Mouse (Mus musculus): ENCODE measurements around the gene Lzic. TPM values are rescaled to one million over a fixed set of nuclear protein-coding genes. Genes with fewer than 3 reads are reported as not detected.
A peak's percentile ranks its signal among the peaks of the same experiment; 100 is the strongest.
"Not testable (repeated sequence)": the region's sequence is repeated elsewhere in the genome, so short reads cannot be mapped to it uniquely, and the experiment has no call there.

Lzic gene
- total and polyA plus RNA-seq, 2 experiments from 2014 or later, result 39.3 to 44.3 TPM

DNA sequence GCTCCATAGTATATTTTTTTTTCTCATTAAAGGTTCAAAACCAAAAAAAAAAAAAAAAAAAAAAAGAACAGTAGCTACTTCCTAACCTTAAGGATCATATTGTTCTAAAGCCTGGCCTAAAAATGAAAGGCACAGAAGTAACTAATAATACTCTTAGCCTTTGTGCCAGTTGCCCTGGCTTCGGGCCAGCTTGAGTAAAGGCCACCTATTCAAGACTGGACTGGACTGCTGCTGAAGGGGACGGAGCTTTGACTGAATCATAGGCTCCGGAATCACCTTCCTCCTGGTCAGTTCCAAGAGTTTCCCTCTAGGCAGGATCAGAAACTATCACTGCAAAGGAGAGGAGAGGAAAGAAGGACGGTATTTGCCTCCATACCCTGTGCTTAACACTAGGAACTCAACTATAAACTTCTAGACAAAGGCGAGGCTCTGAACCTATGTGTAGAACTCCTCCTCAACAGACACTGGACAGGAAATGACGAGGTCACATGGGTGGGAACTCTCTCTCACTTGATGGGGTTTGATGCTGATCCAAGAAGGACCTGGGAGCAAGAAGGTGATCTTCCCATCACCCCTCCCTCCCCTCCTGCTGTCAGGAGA lies 27.1 kb upstream of the Lzic start:
- 70% methylated on average over 6 of the region's 6 CpGs for WGBS
- DNase-seq (ENCODE audit: low spot score), result no peak
- no peak for TF ChIP-seq CTCF (IDR thresholded peaks at IDR 0.05)
- Histone ChIP-seq H3K9ac (replicated peaks; ENCODE audit: low read length, poor library complexity, severe bottlenecking) (no peak overlapping the region), H3K9me3 (ENCODE audit: low read length) (no peaks in the 10 kb centered on the region), H3K4me1 (ENCODE audit: insufficient read depth, low read length) (no peaks in the 10 kb centered on the region), H3K4me2 (ENCODE audit: low read depth, low read length, poor library complexity, severe bottlenecking) (no peak overlapping the region), H3K4me3 (ENCODE audit: low read depth, low read length) (no peak overlapping the region), H3K36me3 (ENCODE audit: insufficient read depth, low read length) (no peaks in the 10 kb centered on the region), H3K27ac (ENCODE audit: low read depth, low read length) (no peak overlapping the region), H3K27me3 (ENCODE audit: insufficient read depth, low read length) (no peaks in the 10 kb centered on the region)
- no peak for ATAC-seq (ENCODE audit: low FRiP score)

GRCm38 (mm10) chr4:149458526-149458925 lies 26.5 kb upstream of the Lzic start:
- Histone ChIP-seq H3K27ac (ENCODE audit: low read depth, low read length) (no peak overlapping the region), H3K4me1 (ENCODE audit: insufficient read depth, low read length) (no peaks in the 10 kb centered on the region), H3K4me3 (ENCODE audit: low read depth, low read length) (no peak overlapping the region), H3K4me2 (ENCODE audit: low read depth, low read length, poor library complexity, severe bottlenecking) (no peak overlapping the region), H3K27me3 (ENCODE audit: insufficient read depth, low read length) (no peaks in the 10 kb centered on the region), H3K9ac (replicated peaks; ENCODE audit: low read length, poor library complexity, severe bottlenecking) (no peak overlapping the region), H3K36me3 (ENCODE audit: insufficient read depth, low read length) (no peaks in the 10 kb centered on the region), H3K9me3 (ENCODE audit: low read length) (no peaks in the 10 kb centered on the region)
- no peak for ATAC-seq (ENCODE audit: low FRiP score)
- DNase-seq (ENCODE audit: low spot score), result no peak
- 70% methylated on average over 5 of the region's 5 CpGs for WGBS
- TF ChIP-seq CTCF (IDR thresholded peaks at IDR 0.05), result no peak

DNA sequence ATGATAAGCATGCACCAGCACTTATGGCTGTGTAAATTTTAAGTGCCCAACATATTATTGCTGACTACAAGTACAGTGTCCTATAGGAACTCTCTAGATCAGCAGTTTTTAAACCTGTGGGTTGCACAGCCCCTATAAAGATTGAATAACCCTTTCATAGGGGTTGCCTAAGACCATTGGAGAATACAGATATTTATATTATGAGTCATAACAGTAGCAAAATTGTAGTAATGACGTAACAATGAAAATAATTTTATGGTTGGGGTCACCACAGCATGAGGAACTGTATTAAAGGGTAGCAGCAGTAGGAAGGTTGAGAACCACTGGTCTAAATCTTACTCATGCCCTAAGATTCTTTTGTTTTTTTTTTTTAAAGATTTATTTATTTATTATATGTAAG lies 25.6 kb upstream of the Lzic start:
- Histone ChIP-seq H3K4me2 (ENCODE audit: low read depth, low read length, poor library complexity, severe bottlenecking) (no peak overlapping the region), H3K36me3 (ENCODE audit: insufficient read depth, low read length) (no peaks in the 10 kb centered on the region), H3K4me1 (ENCODE audit: insufficient read depth, low read length) (no peaks in the 10 kb centered on the region), H3K27ac (ENCODE audit: low read depth, low read length) (no peak overlapping the region), H3K4me3 (ENCODE audit: low read depth, low read length) (no peak overlapping the region), H3K27me3 (ENCODE audit: insufficient read depth, low read length) (no peaks in the 10 kb centered on the region), H3K9ac (replicated peaks; ENCODE audit: low read length, poor library complexity, severe bottlenecking) (no peak overlapping the region), H3K9me3 (ENCODE audit: low read length) (no peaks in the 10 kb centered on the region)
- TF ChIP-seq CTCF (IDR thresholded peaks at IDR 0.05), result no peak
- WGBS, result 82% methylated on average over 1 of the region's 1 CpGs
- ATAC-seq (ENCODE audit: low FRiP score) (no peak), DNase-seq (ENCODE audit: low spot score) (no peak)

DNA sequence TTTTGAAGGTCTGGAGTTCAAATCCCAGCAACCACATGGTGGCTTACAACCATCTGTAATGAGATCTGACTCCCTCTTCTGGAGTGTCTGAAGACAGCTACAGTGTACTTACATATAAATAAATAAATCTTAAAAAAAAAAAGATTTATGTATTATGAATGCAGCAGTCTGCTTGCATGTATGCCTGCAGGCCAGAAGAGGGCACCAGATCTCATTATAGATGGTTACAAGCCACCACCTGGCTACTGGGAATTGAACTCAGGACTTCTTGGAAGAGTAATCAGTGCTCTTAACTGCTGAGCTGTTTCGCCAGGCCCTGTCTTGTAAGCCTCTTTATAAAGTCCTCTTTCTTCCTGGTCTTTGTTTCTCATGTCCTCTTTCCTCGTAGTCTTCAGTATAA lies 24.6 kb upstream of the Lzic start:
- WGBS, result 84% methylated on average over 2 of the region's 2 CpGs
- not testable (repeated sequence) for DNase-seq (ENCODE audit: low spot score); H3K27ac ChIP-seq (ENCODE audit: low read depth, low read length); ATAC-seq (ENCODE audit: low FRiP score); H3K27me3 ChIP-seq (ENCODE audit: insufficient read depth, low read length); H3K4me1 ChIP-seq (ENCODE audit: insufficient read depth, low read length); H3K4me2 ChIP-seq (ENCODE audit: low read depth, low read length, poor library complexity, severe bottlenecking); H3K9ac ChIP-seq (replicated peaks; ENCODE audit: low read length, poor library complexity, severe bottlenecking); H3K4me3 ChIP-seq (ENCODE audit: low read depth, low read length); H3K9me3 ChIP-seq (ENCODE audit: low read length); H3K36me3 ChIP-seq (ENCODE audit: insufficient read depth, low read length)
- TF ChIP-seq CTCF (IDR thresholded peaks at IDR 0.05), result peak; percentile 39

DNA sequence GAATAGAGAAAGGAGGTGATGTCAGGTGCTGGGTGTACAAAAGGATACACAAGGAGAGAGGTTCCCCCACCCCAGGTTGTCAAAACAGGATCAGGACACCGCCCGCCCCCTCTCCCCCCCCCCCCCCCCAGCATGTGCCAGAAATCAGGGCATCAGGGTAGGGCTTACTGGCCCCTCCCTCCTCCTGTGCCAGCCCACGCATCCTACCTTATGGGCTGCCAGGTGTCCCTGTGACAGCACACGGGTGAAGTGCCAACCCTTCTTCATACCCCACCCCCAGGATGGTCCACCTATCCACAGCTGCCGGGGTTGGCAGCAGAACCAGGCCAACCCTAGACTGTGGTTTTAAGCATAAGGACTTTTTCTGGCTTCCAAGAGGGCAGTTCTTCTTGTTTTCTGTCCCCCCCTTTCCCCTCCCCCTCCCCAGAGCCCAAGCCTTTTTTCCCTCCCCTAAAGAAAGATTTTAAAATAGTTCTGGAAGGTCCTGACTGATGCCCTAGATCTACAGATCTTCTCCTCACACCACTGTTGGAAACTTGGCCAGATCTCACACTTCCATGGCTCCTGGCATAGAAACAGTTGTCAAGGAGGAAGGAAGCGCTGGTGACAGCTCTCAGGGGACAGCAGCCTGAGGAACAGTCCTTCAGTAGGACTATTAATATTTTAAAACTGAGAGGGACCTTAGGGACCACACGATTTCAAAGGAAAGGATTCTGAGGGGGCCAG lies 23.3 kb upstream of the Lzic start:
- no peak for DNase-seq (ENCODE audit: low spot score)
- no peak overlapping the region for H3K4me3 ChIP-seq (ENCODE audit: low read depth, low read length)
- H3K36me3 ChIP-seq (ENCODE audit: insufficient read depth, low read length), result no peaks in the 10 kb centered on the region
- no peak for ATAC-seq (ENCODE audit: low FRiP score)
- TF ChIP-seq CTCF (IDR thresholded peaks at IDR 0.05), result no peak
- H3K9me3 ChIP-seq (ENCODE audit: low read length), result no peaks in the 10 kb centered on the region
- no peaks in the 10 kb centered on the region for H3K4me1 ChIP-seq (ENCODE audit: insufficient read depth, low read length)
- no peak overlapping the region for H3K4me2 ChIP-seq (ENCODE audit: low read depth, low read length, poor library complexity, severe bottlenecking)
- no peak overlapping the region for H3K9ac ChIP-seq (replicated peaks; ENCODE audit: low read length, poor library complexity, severe bottlenecking)
- 66% methylated on average over 7 of the region's 7 CpGs for WGBS
- H3K27me3 ChIP-seq (ENCODE audit: insufficient read depth, low read length), result no peaks in the 10 kb centered on the region
- no peak overlapping the region for H3K27ac ChIP-seq (ENCODE audit: low read depth, low read length)

DNA sequence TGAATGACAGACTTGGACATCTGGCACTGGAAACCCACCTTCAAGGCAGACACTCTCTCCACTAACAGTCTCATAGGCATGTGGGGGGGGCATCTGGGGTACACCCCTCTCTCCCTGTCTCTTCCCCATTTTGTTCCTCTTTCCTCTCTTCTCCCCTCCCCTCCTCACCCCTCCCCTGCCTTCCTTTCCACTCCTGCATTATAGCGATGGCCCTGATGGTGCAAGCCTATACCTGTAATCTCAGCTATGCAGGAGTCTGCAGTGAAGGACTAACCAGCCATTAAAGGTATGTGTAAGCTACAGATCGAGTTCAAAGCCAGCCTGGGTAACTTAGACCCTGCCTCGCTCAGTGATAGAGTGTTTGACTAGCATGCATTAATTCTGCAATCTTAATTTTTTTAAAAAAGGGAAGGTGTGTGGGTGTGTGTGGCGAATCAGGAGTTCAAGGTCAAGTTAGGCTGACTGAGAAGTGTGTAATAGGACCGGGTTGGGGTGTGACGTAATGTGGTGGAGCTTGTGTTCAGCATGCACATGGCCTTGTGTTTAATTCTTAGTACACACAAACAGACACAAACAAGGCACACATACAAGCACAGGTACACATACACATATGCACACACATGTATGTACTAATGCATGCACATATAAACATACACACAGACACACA lies 22.6 kb upstream of the Lzic start:
- no peak overlapping the region for H3K4me2 ChIP-seq (ENCODE audit: low read depth, low read length, poor library complexity, severe bottlenecking)
- no peak for ATAC-seq (ENCODE audit: low FRiP score)
- no peaks in the 10 kb centered on the region for H3K4me1 ChIP-seq (ENCODE audit: insufficient read depth, low read length)
- TF ChIP-seq CTCF (IDR thresholded peaks at IDR 0.05), result no peak
- H3K9ac ChIP-seq (replicated peaks; ENCODE audit: low read length, poor library complexity, severe bottlenecking), result no peak overlapping the region
- H3K4me3 ChIP-seq (ENCODE audit: low read depth, low read length), result no peak overlapping the region
- no peaks in the 10 kb centered on the region for H3K36me3 ChIP-seq (ENCODE audit: insufficient read depth, low read length)
- DNase-seq (ENCODE audit: low spot score), result no peak
- 83% methylated on average over 6 of the region's 6 CpGs for WGBS
- H3K27me3 ChIP-seq (ENCODE audit: insufficient read depth, low read length), result no peaks in the 10 kb centered on the region
- no peak overlapping the region for H3K27ac ChIP-seq (ENCODE audit: low read depth, low read length)
- no peaks in the 10 kb centered on the region for H3K9me3 ChIP-seq (ENCODE audit: low read length)
